Mouse (Mus musculus) left cerebral cortex, postnatal 14 days (tissue): ENCODE measurements at regions not wholly inside any gene's neighbourhood (a gene's known extent, or its start where the extent isn't known, plus 50 kb on each side); places are given as distances from the start of the nearest gene placed in this dataset.

Experiments used
- DNase-seq, 2 experiments: peaks; one replicate each; pipeline ENCODE4 v3.0.0; 2021 to 2022; ENCODE audit warnings: low spot score in 2 of 2, mixed read lengths in 1 of 2
- intact Hi-C: fragments of 180-260 bp; cut with DNase I; formaldehyde crosslinking; loops from one replicate; pipeline ENCODE4 v1.15.1; 2025

DNA sequence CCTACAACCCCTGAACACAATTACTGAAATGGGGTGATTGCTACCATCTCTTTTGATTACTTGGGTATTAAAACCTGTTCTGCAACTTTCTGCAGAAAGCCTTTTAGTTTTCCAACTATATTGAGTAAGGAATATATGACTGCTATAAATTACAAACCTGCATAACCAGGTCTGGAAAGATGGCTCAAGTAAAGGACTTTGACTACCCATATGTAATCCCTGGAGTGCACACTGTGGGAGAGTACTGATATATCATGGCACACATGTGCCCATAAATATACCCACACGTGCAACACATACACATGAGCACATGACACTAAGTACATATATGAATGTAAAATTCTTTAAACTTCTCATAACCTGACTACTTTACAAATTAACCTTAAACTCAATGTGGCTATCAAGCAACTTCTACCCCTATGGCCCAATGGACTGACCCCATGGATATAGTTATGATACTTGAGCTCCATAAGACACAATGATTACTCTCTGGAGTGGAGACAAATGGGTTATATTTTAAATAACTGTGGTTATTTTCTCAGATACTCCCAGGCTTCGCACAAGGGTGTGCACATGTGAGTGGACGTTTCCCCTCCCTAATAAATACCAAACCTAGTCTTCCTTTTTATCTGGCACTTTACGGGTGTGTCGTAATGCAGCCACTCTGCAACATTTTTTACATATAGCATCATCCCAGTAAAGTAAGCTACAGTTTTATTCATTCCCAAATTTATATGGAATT is 717.1 kb upstream of the 4930412O13Rik start:
- no peak for DNase-seq
- intact Hi-C loops = no loop called here

DNA sequence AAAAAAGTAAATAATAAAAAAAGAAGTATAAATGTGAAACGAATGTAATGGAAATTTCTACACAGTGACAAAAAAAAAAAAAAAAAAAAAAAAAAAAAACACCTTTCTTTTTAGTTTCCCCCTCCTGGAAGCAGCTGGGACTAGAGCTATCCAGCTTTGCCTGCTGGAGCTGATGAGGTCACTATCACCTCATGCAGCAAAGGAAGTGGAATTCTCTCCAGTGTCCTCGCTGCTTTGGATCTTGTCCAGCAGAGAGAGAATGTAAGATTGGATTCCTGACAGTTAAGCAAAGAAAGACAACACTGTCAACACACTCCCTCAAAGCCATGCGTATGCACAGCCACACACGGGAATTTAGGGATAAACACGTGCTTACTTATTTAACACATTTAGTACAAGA is 698.9 kb upstream of the 4930412O13Rik start:
- intact Hi-C loops = no loop called here
- DNase-seq = peak in 1 of 2 experiments; percentile 1

DNA sequence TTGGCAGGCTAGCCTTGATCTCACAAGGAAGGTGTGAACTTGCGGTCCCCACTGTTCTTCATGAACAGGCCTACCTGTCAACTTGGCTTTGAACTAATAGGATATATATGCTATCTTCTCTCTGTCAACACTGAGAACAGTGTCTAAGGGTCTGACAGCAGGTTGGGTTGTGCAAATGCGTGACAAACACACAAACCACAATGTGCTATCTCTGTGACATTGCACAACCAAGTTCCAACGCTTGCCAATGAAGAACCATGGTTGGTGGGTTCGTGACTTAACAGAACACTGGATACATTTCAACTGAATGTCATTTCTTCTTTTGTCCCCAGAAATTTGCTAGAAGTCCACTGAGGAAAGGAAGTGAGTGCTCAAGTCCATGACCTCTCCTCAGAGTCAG is 696.8 kb upstream of the 4930412O13Rik start:
- intact Hi-C loops = no loop called here
- DNase-seq = no peak

DNA sequence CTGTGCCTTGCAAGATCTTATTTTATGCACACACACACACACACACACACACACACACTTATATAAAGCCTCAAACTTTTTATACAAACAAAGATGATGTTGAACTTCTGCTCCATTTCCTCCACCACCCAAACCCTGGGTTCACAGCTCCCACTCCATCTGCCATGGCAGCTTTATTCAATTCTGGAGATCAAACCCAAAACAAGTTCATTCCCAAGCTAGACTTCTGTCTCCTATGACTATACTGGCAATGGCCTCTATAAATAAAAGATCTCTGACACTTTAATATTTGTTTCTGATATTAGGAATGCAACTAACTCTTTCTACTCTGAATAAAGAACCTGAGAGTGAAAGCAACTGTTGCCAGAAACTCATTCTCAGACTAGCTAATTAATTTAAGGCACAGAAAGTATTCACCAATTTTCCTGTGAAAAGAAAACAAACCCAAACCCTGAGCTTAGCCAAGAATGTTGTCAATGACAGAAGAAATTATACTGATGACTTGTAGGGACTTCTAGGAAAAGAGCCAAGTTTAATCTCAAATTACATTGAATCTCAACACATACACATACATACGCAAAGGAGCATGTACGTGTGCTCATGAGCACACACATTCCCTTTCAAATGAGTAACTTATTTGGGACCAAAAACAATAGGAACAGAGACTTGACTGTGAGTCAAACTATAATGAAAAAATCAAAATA is 695.1 kb upstream of the 4930412O13Rik start:
- no peak for DNase-seq
- intact Hi-C loops = no loop called here

DNA sequence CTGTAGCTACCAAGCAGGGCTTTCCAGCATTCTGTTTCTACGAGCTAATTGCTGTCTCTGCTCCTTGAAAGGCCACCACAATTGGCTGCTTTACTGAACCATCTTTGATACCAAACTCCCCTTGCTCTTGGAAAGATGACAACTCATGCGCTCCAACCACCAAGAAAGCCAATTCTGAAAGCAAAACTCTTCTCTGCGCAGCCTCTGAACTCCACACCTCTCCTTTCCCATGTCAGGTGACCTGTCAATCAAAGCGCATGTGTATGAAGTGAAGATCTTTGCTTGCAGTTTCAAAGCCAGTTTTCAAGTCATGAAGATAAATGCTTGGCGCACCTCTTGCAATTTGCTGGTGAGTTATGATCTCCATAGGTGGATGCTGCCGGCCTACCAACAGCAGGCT is 687.9 kb upstream of the 4930412O13Rik start:
- intact Hi-C loops = no loop called here
- no peak for DNase-seq

DNA sequence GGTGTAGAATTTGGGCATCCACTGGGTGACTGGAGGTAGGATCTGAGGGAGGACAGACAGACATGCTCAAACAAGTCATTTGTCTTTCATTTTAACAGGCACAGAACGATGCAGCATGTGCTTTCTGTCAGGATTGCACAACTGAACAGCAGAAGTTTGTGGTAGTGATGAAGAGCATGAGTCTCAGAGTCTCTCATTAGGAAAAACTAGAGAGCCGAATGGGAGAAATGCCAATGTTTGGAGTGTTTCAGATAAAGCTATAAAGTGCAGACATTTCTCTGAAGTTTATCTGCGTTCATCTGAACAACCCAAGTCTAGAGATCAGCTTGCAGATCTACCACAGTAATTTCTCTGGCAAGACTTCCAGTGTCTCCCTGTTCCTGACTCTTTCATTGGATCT is 684.0 kb upstream of the 4930412O13Rik start:
- intact Hi-C loops = no loop called here

DNA sequence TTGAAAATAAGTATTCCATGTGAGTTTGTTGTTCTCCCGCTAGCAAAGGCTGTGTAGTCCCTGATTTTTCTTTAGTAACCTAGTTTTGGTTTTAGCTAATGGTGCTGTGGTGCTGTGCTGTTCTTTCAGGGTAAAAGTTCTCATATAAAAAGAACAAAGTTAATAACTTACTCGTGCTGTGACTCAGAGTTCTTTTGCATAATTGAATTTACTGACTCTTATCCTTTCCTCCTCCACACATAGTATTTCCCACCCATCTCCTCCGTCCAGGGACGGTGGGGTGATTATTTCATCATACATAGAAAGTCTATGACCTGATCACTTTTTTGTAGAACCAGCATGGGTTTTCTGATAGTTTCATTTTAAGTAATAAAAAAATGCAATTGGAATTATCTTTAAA is 673.1 kb upstream of the 4930412O13Rik start:
- intact Hi-C loops = no loop called here
- no peak for DNase-seq

More for the DNA sequence above, 684.0 kb upstream of the 4930412O13Rik start:
- no peak for DNase-seq
